Mouse (Mus musculus): Measurements from ENCODE around the gene Hsd3b7. TPM values are rescaled to one million over a fixed set of nuclear protein-coding genes. Genes with fewer than 3 reads are reported as not detected.
A peak's percentile ranks its signal among the peaks of the same experiment; 100 is the strongest.

Gene Hsd3b7
- total and polyA plus RNA-seq, 2 experiments from 2014 or later: 23.3 to 47.4 TPM

- Histone ChIP-seq H3K9me3 (replicated peaks; ENCODE audit: control insufficient read depth, low read length) (no peaks in the 10 kb centered on the region), H3K4me3 (ENCODE audit: low read depth, low read length) (no peak overlapping the region), H3K27ac (ENCODE audit: low read depth) (no peak overlapping the region), H3K27me3 (ENCODE audit: control insufficient read depth, insufficient read depth, low read length) (no peaks in the 10 kb centered on the region), H3K4me2 (ENCODE audit: low read depth, low read length) (no peak overlapping the region), H3K9ac (replicated peaks; ENCODE audit: low read depth, low read length) (no peak overlapping the region), H3K4me1 (ENCODE audit: control insufficient read depth, insufficient read depth) (peaks cover 6% of the 10 kb centered on the region; the same call in 1 of the 2 replicates), H3K36me3 (replicated peaks; ENCODE audit: control insufficient read depth, insufficient read depth, low read length) (peaks cover 42% of the 10 kb centered on the region)
- no peak for TF ChIP-seq EP300 (IDR thresholded peaks at IDR 0.05; ENCODE audit: low read depth)
- no peak for TF ChIP-seq CTCF (IDR thresholded peaks at IDR 0.05; ENCODE audit: low read depth)
- ATAC-seq (ENCODE audit: insufficient read depth, low read depth) (peak; percentile 50; the same call in 1 of the 2 replicates), DNase-seq (ENCODE audit: low spot score) (no peak)
- WGBS: 22% methylated on average over 6 of the region's 6 CpGs
Measured at GRCm38 (mm10) chr7:127759716-127760115, 40.7 kb upstream of the Hsd3b7 start.

- 73% methylated on average over 3 of the region's 3 CpGs for WGBS
- H3K36me3 ChIP-seq (replicated peaks; ENCODE audit: control insufficient read depth, insufficient read depth, low read length): peaks cover 44% of the 10 kb centered on the region
Measured at GRCm38 (mm10) chr7:127760478-127760877, 39.9 kb upstream of the Hsd3b7 start.

GRCm38 (mm10) chr7:127761026-127761425, 39.4 kb upstream of the Hsd3b7 start:
- H3K36me3 ChIP-seq (replicated peaks; ENCODE audit: control insufficient read depth, insufficient read depth, low read length): peaks cover 48% of the 10 kb centered on the region
- ATAC-seq (ENCODE audit: insufficient read depth, low read depth) (peak; percentile 39; the same call in 1 of the 2 replicates), DNase-seq (ENCODE audit: low spot score) (peak; percentile 65)
- no peak overlapping the region for H3K4me2 ChIP-seq (ENCODE audit: low read depth, low read length)
- TF ChIP-seq CTCF (IDR thresholded peaks at IDR 0.05; ENCODE audit: low read depth) (peak; percentile 89), EP300 (IDR thresholded peaks at IDR 0.05; ENCODE audit: low read depth) (no peak)
- H3K4me3 ChIP-seq (ENCODE audit: low read depth, low read length): no peak overlapping the region
- H3K27me3 ChIP-seq (ENCODE audit: control insufficient read depth, insufficient read depth, low read length): no peaks in the 10 kb centered on the region
- H3K9ac ChIP-seq (replicated peaks; ENCODE audit: low read depth, low read length): no peak overlapping the region
- peaks cover 6% of the 10 kb centered on the region; the same call in 1 of the 2 replicates for H3K4me1 ChIP-seq (ENCODE audit: control insufficient read depth, insufficient read depth)
- no peak overlapping the region for H3K27ac ChIP-seq (ENCODE audit: low read depth)
- H3K9me3 ChIP-seq (replicated peaks; ENCODE audit: control insufficient read depth, low read length): no peaks in the 10 kb centered on the region
- 18% methylated on average over 7 of the region's 7 CpGs for WGBS

More at GRCm38 (mm10) chr7:127760478-127760877, 39.9 kb upstream of the Hsd3b7 start:
- H3K4me3 ChIP-seq (ENCODE audit: low read depth, low read length): no peak overlapping the region
- ATAC-seq (ENCODE audit: insufficient read depth, low read depth) (no peak), DNase-seq (ENCODE audit: low spot score) (no peak)
- H3K27me3 ChIP-seq (ENCODE audit: control insufficient read depth, insufficient read depth, low read length): no peaks in the 10 kb centered on the region
- TF ChIP-seq CTCF (IDR thresholded peaks at IDR 0.05; ENCODE audit: low read depth) (no peak), EP300 (IDR thresholded peaks at IDR 0.05; ENCODE audit: low read depth) (no peak)
- H3K27ac ChIP-seq (ENCODE audit: low read depth): no peak overlapping the region
- H3K4me1 ChIP-seq (ENCODE audit: control insufficient read depth, insufficient read depth): peaks cover 6% of the 10 kb centered on the region; the same call in 1 of the 2 replicates
- no peak overlapping the region for H3K4me2 ChIP-seq (ENCODE audit: low read depth, low read length)
- no peak overlapping the region for H3K9ac ChIP-seq (replicated peaks; ENCODE audit: low read depth, low read length)
- no peaks in the 10 kb centered on the region for H3K9me3 ChIP-seq (replicated peaks; ENCODE audit: control insufficient read depth, low read length)

- no peak overlapping the region for H3K4me2 ChIP-seq (ENCODE audit: low read depth, low read length)
- TF ChIP-seq EP300 (IDR thresholded peaks at IDR 0.05; ENCODE audit: low read depth) (no peak), CTCF (IDR thresholded peaks at IDR 0.05; ENCODE audit: low read depth) (no peak)
Measured at GRCm38 (mm10) chr7:127763642-127764041, 36.8 kb upstream of the Hsd3b7 start.

GRCm38 (mm10) chr7:127765756-127766155, 34.6 kb upstream of the Hsd3b7 start:
- 67% methylated on average over 2 of the region's 2 CpGs for WGBS
- Histone ChIP-seq H3K27ac (ENCODE audit: low read depth) (no peak overlapping the region), H3K27me3 (ENCODE audit: control insufficient read depth, insufficient read depth, low read length) (no peaks in the 10 kb centered on the region), H3K4me2 (ENCODE audit: low read depth, low read length) (no peak overlapping the region), H3K4me1 (ENCODE audit: control insufficient read depth, insufficient read depth) (peaks cover 12% of the 10 kb centered on the region), H3K4me3 (ENCODE audit: low read depth, low read length) (no peak overlapping the region), H3K9me3 (replicated peaks; ENCODE audit: control insufficient read depth, low read length) (no peaks in the 10 kb centered on the region), H3K9ac (replicated peaks; ENCODE audit: low read depth, low read length) (no peak overlapping the region), H3K36me3 (replicated peaks; ENCODE audit: control insufficient read depth, insufficient read depth, low read length) (peaks cover 42% of the 10 kb centered on the region)
- DNase-seq (ENCODE audit: low spot score) (no peak), ATAC-seq (ENCODE audit: insufficient read depth, low read depth) (no peak)
- TF ChIP-seq EP300 (IDR thresholded peaks at IDR 0.05; ENCODE audit: low read depth) (no peak), CTCF (IDR thresholded peaks at IDR 0.05; ENCODE audit: low read depth) (no peak)

More at GRCm38 (mm10) chr7:127763642-127764041, 36.8 kb upstream of the Hsd3b7 start:
- H3K4me1 ChIP-seq (ENCODE audit: control insufficient read depth, insufficient read depth): peaks cover 6% of the 10 kb centered on the region; the same call in 1 of the 2 replicates
- WGBS: 89% methylated on average over 4 of the region's 4 CpGs
- no peaks in the 10 kb centered on the region for H3K27me3 ChIP-seq (ENCODE audit: control insufficient read depth, insufficient read depth, low read length)
- no peak for ATAC-seq (ENCODE audit: insufficient read depth, low read depth)
- H3K9me3 ChIP-seq (replicated peaks; ENCODE audit: control insufficient read depth, low read length): no peaks in the 10 kb centered on the region
- H3K27ac ChIP-seq (ENCODE audit: low read depth): no peak overlapping the region
- no peak overlapping the region for H3K9ac ChIP-seq (replicated peaks; ENCODE audit: low read depth, low read length)
- DNase-seq (ENCODE audit: low spot score): no peak
- H3K4me3 ChIP-seq (ENCODE audit: low read depth, low read length): no peak overlapping the region
- H3K36me3 ChIP-seq (replicated peaks; ENCODE audit: control insufficient read depth, insufficient read depth, low read length): peaks cover 42% of the 10 kb centered on the region

Data from heart, postnatal 0 days (tissue).